Mouse (Mus musculus): ENCODE data around the gene Nop10.
A peak's percentile ranks its signal among the peaks of the same experiment; 100 is the strongest.

Gene Nop10

GRCm38 (mm10) chr2:112261748-112262653, at the start of gene Nop10:
Gene Nop10 (plus strand): TSS chr2:112261926.
- DNase-seq = peak; percentile 66 to 73

- no peak for DNase-seq
These were observed 45.7 kb upstream of the Nop10 start for GRCm38 (mm10) chr2:112215977-112216376.

DNA sequence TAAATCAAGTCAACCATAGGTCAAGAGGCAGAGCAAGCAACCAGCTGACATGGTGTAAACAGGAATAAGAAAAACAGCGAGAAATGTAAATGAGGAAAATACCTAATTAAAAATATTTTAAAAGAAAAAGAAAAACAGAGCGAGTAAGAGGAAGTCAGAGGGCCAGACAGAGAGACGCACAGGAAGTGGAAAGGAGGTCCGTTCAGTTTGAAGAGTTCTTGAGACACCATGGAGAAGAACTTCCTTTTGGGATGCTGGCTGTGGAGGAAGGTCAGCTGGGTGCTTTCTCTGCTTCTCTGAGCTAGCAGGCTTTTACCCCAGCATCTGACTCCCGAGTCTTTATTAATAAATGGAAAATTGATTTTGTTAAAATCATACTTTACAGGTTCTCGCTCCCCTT, 44.1 kb upstream of the Nop10 start:
- DNase-seq = no peak

DNA sequence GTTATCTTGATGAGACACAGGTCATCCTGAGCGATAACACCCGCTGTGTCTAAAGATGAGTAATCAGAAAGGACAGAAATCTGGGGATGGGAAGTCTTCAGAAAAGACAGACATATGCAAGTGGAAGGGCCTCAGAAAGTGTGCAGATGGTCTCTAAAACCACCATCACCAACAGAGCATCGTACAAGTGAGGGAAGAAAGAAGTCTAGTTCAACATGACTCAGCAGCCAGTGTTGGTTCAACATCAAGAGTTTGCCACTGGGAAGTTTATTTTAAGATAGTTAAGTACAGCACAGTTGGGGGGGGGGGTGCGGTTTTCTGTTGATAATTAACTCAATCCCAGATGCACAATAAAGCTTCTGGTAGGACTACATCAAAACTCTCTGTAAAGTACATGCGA, 40.8 kb upstream of the Nop10 start:
- no peak for DNase-seq

DNA sequence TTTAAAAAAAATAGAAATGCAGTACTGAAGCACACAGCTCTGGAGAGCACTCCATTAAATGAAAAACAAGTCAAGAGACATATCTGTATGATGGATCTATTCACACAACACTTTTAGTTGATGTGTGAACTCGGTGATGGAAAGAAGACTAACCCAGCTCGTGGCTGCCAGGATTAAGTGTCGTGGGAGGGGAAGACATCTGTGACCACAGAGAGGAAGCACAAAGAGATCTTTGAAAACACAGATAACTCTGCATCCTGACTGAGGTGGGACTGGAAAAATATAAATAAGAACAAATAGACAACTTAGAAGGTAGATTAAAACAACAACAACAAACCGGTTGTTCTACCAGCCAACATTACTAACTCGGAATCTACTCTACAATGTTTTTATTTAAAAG, 39.1 kb upstream of the Nop10 start:
- no peak for DNase-seq

- no peak for DNase-seq
These were observed 37.4 kb upstream of the Nop10 start for GRCm38 (mm10) chr2:112224356-112224755.

DNA sequence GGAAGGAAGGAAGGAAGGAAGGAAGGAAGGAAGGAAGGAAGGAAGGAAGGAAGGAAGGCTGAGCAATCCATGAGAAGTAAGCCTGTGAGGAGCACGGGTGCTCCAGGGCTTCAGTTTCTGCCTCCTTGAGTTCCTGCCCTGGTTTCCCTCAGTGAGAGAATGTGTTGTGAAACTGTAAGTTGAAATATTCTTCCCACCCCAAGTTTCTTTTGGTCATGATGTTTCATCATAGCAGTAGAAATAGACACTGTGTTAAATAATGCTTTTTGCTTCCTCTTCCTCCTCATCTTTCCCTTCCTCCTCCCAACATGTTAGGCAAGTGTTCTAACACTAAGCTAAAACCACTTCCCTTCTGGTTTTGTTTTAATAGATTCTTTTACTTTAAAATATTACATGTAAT, 29.1 kb upstream of the Nop10 start:
- no peak for DNase-seq

DNA sequence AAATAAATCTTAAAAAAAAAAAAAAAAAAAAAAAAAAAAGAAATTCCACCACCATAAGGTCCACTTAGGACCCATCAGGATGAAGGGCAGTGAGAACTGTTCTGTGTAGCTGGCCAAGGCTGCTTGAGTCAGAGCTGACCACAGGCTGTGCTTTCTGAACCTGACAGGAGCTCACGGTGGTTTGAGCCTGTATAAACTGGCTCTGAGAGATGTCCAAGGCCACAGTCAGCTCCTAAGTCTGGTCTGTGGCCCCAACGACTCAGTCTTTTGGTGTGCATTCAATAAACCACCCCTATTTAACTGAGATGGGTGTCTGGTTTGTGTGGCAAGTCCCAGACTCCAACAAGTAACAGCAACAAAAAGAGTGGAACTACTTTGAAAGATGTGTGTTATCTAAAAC, 25.1 kb upstream of the Nop10 start:
- no peak for DNase-seq

- DNase-seq = no peak
These were observed 23.7 kb upstream of the Nop10 start for GRCm38 (mm10) chr2:112238006-112238405.

DNA sequence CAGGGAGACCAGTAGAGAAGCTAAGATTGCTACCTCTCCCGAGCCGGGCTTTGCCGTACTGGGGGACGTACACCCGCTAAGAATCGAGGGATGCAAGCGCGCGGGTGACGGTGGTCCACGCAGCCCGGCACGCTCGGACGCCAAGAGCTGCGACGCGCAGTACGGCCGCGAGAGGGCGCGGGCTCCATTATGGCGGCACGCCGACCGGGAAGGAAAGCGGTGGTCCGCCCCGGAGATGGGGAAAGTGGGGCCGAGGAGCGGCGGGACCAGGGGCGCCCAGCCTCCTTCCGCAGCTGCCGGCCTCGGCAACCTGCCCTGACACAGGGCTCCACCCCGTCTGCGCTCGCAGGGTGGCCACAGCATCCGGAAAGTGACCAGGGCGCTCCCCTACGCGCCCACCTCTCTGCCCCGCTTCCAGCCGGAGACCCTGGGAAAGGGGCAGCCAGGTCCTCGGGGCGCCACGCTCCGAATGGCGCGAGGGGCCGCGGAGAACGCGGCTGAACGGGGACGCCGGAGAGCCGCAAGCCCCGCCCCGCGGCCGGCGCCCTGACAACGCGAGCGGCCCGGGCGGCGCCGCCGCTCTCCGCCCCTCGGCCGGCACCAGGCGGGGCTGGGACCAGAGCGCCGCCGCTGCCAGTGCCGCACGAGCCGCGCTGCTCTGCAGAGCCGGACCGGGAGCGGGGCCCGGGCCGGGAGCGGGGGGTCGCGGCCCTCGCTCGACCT, 22.4 kb upstream of the Nop10 start, which contains the start of gene Lpcat4:
Lpcat4 (plus strand) TSS at position 257 of the 723 bp plus-strand sequence.
- DNase-seq = peak; percentile 75 to 88

DNA sequence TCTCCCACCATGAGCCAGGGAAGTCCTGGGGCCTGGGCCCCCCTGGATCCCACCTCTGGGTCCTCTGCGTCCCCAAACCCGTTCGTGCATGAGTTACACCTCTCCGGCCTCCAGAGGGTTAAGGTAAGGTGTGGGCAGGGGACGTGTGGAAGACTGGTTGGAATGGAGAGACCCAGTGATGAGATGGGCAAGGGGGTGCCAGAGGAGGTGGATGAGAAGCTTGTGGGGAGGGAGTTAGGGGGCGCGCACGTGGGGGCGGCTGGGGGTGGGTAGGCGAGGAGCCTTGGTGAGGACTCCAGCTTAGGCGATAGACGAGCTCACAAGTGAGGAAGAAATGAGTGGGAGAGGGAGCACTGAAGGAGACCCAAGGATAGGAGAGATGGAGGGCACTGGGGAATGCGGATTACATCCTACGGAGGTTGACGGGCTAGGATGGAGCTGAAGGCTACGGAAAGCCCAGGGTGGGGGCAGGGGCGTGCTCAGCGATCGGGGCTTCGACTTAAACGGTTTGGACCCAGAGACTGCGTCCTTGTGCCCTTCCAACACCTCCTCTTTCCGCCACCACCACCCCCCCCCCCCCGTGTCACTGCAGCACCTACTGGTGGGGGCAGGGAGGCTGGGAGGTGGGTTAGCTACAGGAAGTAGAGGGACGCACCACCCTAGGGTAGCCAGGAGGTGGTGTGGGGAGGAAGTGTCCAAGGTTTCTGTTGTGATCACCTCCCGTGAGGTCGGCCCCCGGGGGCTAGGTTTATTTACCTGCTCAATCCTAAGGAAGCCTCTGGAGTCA, 21.6 kb upstream of the Nop10 start:
- DNase-seq = peak in 1 of 2 experiments; percentile 35

GRCm38 (mm10) chr2:112241787-112242186, 19.9 kb upstream of the Nop10 start:
- DNase-seq = no peak

- no peak for DNase-seq
These were observed 16.4 kb upstream of the Nop10 start for GRCm38 (mm10) chr2:112245307-112245706.

- DNase-seq = no peak
These were observed 15.5 kb upstream of the Nop10 start for GRCm38 (mm10) chr2:112246193-112246592.

- no peak for DNase-seq
These were observed 14.4 kb upstream of the Nop10 start for GRCm38 (mm10) chr2:112247323-112247722.

GRCm38 (mm10) chr2:112249780-112250453, 11.8 kb upstream of the Nop10 start:
- DNase-seq = no peak

DNA sequence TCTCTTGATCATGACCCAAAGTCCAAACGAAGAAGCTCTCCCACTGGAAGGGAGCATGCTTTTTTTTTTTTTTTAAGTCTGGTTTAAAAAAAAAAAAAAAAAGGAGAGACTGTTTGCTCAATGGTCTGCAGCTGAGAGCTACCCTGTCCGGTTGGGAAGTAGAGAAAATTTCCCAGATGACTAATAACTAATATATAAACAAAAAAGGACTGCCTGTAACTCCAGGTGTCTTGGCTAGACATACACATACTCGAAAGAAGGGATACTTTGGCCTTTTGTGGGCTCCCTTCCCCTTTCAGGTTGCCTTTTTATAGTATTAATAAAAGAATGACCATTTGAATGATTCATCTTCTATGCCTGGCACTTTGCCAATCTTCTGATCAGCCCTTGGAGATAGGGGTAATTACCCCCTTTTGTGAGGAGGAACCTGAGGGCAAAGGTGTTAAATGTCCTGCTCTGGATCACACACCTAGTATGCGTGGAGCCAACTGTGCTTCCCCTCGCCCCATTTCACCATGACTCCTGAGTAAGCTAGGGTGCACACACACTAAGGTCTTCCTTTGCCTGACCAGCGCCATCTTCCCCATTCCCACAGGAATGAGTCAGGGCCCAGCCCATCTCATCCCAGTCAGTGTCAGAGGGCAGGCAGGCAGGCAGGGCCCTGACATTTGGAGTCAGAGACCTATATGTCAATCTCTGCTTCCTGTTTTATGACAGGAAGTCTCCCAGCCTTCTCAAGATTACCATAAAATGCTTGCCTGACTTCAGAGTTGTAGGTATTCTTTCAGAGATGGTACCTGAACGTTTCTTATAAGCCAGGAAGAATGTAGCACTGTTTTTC, 6.8 kb upstream of the Nop10 start:
- DNase-seq = no peak

- peak in 1 of 2 experiments; percentile 26 for DNase-seq
These were observed 2.3 kb upstream of the Nop10 start, which contains the start of gene Nutm1 for GRCm38 (mm10) chr2:112259241-112259962. Gene Nutm1 (minus strand): TSS chr2:112259291.

DNA sequence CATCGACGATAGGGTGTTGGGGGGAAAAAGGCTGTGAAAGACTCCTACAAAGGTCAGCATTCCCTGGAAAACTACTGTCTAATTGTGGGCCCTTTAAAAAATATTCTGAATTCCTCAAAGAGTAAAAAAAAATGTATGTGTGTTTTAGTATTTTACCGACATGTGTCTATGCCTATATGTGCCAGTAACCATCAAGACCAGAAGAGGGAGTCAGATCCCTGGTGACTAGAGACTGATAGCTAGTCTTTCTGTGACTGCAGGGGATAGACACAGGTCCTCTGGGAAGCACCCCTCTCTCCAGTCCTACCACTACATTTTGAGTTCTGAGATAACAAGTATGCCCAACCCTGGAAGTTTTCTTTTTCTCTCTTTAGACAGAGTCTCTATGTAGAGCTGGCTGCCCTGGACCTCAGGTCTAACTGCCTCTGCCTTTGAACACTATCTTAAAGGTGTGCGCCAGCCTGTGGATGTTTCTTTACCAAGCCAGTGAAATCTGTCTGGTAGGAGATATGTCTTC, 1.1 kb downstream of the Nop10 start:
- DNase-seq = no peak

- no peak for DNase-seq
These were observed 2.6 kb downstream of the Nop10 start for GRCm38 (mm10) chr2:112264364-112264763.
